Mouse (Mus musculus) CH12.LX (cell line): ENCODE data around the gene Ergic1. TPM values are rescaled to one million over a fixed set of nuclear protein-coding genes. Genes with fewer than 3 reads are reported as not detected.

ENCODE experiments used
- DNase-seq: peaks from one replicate; pipeline ENCODE4 v3.0.0-alpha.2; 2013; ENCODE audit errors: extremely low read depth
- H3K27ac ChIP-seq: 2 replicates; pipeline ENCODE4 v1.5.1; 2012; ENCODE audit warnings: low read depth, mild to moderate bottlenecking, control low read depth, moderate library complexity; ENCODE audit not compliant: insufficient read depth
- H3K27me3 ChIP-seq: replicated peaks from 2 replicates; pipeline ENCODE3; 2012; ENCODE audit warnings: inconsistent platforms
- H3K36me3 ChIP-seq, 2 experiments: replicated peaks in 1 of 2; 2 replicates each; pipeline versions ENCODE3 to v1.6.1; 2012; ENCODE audit warnings: inconsistent platforms in 1 of 2, low read length in 1 of 2, mild to moderate bottlenecking in 1 of 2, mixed read lengths in 1 of 2, moderate library complexity in 1 of 2; ENCODE audit not compliant: control insufficient read depth in 1 of 2, insufficient read depth in 1 of 2
- H3K4me1 ChIP-seq, 2 experiments: 2 replicates each; pipeline ENCODE4 v1.6.1; 2012; ENCODE audit warnings: inconsistent platforms in 1 of 2, moderate library complexity in 1 of 2; ENCODE audit not compliant: insufficient read depth in 2 of 2, control insufficient read depth in 1 of 2
- H3K4me2 ChIP-seq: 2 replicates; pipeline ENCODE4 v1.6.1; 2012; ENCODE audit warnings: low read depth, mild to moderate bottlenecking, control low read depth; ENCODE audit not compliant: poor library complexity, insufficient read depth, severe bottlenecking
- H3K4me3 ChIP-seq, 3 experiments: fragments of 150-350 bp in 1 of 3; sonication (generic) in 1 of 3; replicated peaks in 1 of 3; 2 replicates each; pipeline versions ENCODE3 to v1.5.1; 2011 to 2012; ENCODE audit warnings: low read depth in 2 of 3, low read length in 2 of 3, mild to moderate bottlenecking in 2 of 3, moderate library complexity in 2 of 3, control low read depth in 1 of 3, improper control_type of control experiment in 1 of 3, inconsistent platforms in 1 of 3, mixed read lengths in 1 of 3; ENCODE audit not compliant: poor library complexity in 1 of 3
- H3K79me2 ChIP-seq: replicated peaks from 2 replicates; pipeline ENCODE4 v1.6.1; 2012; ENCODE audit warnings: mild to moderate bottlenecking, moderate library complexity; ENCODE audit not compliant: control insufficient read depth, poor library complexity, insufficient read depth, severe bottlenecking; ENCODE audit errors: extremely low read depth
- H3K9ac ChIP-seq: 2 replicates; pipeline ENCODE4 v1.6.1; 2012; ENCODE audit warnings: low read depth, mild to moderate bottlenecking, control low read depth, moderate library complexity; ENCODE audit not compliant: insufficient read depth
- H3K9me3 ChIP-seq: replicated peaks from 2 replicates; pipeline ENCODE3; 2012; ENCODE audit warnings: low read length, inconsistent platforms, mixed read lengths
- CHD1 ChIP-seq: IDR thresholded peaks from 2 replicates; pipeline ENCODE4 v1.6.1; 2012; ENCODE audit warnings: low read depth, low read length, improper control_type of control experiment, inconsistent platforms
- CTCF ChIP-seq, 2 experiments: IDR thresholded peaks in 1 of 2; conservative IDR thresholded peaks in 1 of 2; 2 replicates each; pipeline ENCODE4 v1.5.1; 2011 to 2012; ENCODE audit warnings: low read depth in 2 of 2, low read length in 2 of 2, improper control_type of control experiment in 1 of 2, inconsistent platforms in 1 of 2, mild to moderate bottlenecking in 1 of 2, moderate library complexity in 1 of 2
- HCFC1 ChIP-seq: IDR thresholded peaks from 2 replicates; pipeline ENCODE4 v1.6.1; 2012; ENCODE audit warnings: low read depth, mild to moderate bottlenecking, inconsistent platforms, low read length, improper control_type of control experiment
- JUN ChIP-seq: IDR thresholded peaks from 2 replicates; pipeline ENCODE4 v1.6.1; 2011; ENCODE audit warnings: low read depth, mild to moderate bottlenecking, low read length, improper control_type of control experiment, moderate library complexity; ENCODE audit not compliant: insufficient read depth
- KAT2A ChIP-seq: IDR thresholded peaks from 2 replicates; pipeline ENCODE4 v1.6.1; 2012; ENCODE audit warnings: low read length, improper control_type of control experiment, inconsistent platforms; ENCODE audit not compliant: insufficient replicate concordance
- MAX ChIP-seq: IDR thresholded peaks from 2 replicates; pipeline ENCODE4 v1.6.1; 2011; ENCODE audit warnings: low read length, improper control_type of control experiment
- MXI1 ChIP-seq: IDR thresholded peaks from 2 replicates; pipeline ENCODE4 v1.6.1; 2011; ENCODE audit warnings: mild to moderate bottlenecking, low read depth, low read length, improper control_type of control experiment
- MYC ChIP-seq: IDR thresholded peaks from 2 replicates; pipeline ENCODE4 v1.6.1; 2011; ENCODE audit warnings: low read depth, mild to moderate bottlenecking, improper control_type of control experiment, low read length
- NELFE ChIP-seq: IDR thresholded peaks from 2 replicates; pipeline ENCODE4 v1.6.1; 2011; ENCODE audit warnings: low read depth, low read length, improper control_type of control experiment
- POLR2AphosphoS2 ChIP-seq: IDR thresholded peaks from 2 replicates; pipeline ENCODE4 v1.6.1; 2011; ENCODE audit warnings: low read depth, low read length, improper control_type of control experiment
- RAD21 ChIP-seq: IDR thresholded peaks from 2 replicates; pipeline ENCODE4 v1.6.1; 2011; ENCODE audit warnings: low read depth, mild to moderate bottlenecking, low read length, improper control_type of control experiment, moderate library complexity
- RCOR1 ChIP-seq: conservative IDR thresholded peaks from 2 replicates; pipeline ENCODE4 v1.6.1; 2012; ENCODE audit warnings: low read depth, mild to moderate bottlenecking, inconsistent platforms, low read length, improper control_type of control experiment
- SMC3 ChIP-seq: IDR thresholded peaks from 2 replicates; pipeline ENCODE4 v1.6.1; 2011; ENCODE audit warnings: low read depth, low read length, improper control_type of control experiment
- TBP ChIP-seq: conservative IDR thresholded peaks from 2 replicates; pipeline ENCODE4 v1.6.1; 2011; ENCODE audit warnings: low read depth, low read length, improper control_type of control experiment
- UBTF ChIP-seq: IDR thresholded peaks from 2 replicates; pipeline ENCODE4 v1.6.1; 2012; ENCODE audit warnings: low read depth, mild to moderate bottlenecking, inconsistent platforms, low read length, improper control_type of control experiment, moderate library complexity
- dilution Hi-C: fragments of 300-500 bp; cut with MboI; formaldehyde crosslinking; loops from 2 replicates; pipeline ENCODE4 v1.14.3; 2020; ENCODE audit warnings: low sequenced_read_pairs; ENCODE audit not compliant: extremely low pct_unique_long_range_greater_than_20kb, extremely low pct_ligation_motif_present
- in situ Hi-C: fragments of 300-500 bp; cut with MboI; formaldehyde crosslinking; loops from 3 replicates; pipeline ENCODE4 v1.14.3; 2019; ENCODE audit warnings: low sequenced_read_pairs, low pct_ligation_motif_present, low pct_unique_long_range_greater_than_20kb, mixed read lengths
- polyA plus RNA-seq: library from polyadenylated mRNA; unstranded; fragments of >175 nt; gene quantifications from 2 replicates; pipeline ENCODE4 v1.2.1, GENCODE M21; 2012; ENCODE audit warnings: low read depth; ENCODE audit not compliant: insufficient read length
- total RNA-seq, 2 experiments: library from RNA; depleted of rRNA; stranded (reverse); fragments of 300-350 nt in 1 of 2; fragments of >200 nt in 1 of 2; gene quantifications; 2 replicates each; pipeline ENCODE4 v1.2.3; 2012 to 2014

Gene Ergic1
- total and polyA plus RNA-seq, 3 experiments: 93.5 to 142 (median 131) TPM

DNA sequence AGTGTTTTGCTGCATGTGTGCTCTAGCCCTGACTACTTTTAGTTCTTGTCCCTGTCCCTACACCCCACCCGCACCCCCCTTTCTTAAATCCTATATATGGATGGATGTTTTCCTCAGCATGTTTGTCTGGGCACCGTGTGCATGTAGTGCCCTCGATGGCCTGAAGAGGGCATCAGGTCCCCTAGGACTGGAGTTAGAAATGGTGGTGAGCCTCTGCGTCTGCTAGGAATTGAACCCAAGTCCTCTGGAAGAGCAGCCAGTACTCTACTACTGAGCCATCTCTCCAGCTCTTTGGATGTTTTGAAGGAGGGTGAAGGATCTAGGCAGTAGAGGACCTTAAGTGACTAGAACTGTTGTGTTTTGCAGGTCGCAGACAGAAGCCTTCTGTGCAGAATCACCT, 137.6 kb downstream of the Ergic1 start:
- Histone ChIP-seq H3K9me3 (no peaks in the 10 kb centered on the region), H3K27me3 (no peaks in the 10 kb centered on the region), H3K4me1 (no peaks in the 10 kb centered on the region), H3K27ac (no peak overlapping the region)
- no peak for TF ChIP-seq CHD1
- TF ChIP-seq NELFE: no peak
- no peak for TF ChIP-seq POLR2AphosphoS2
- TF ChIP-seq HCFC1: no peak
- no peak for TF ChIP-seq KAT2A
- TF ChIP-seq UBTF: no peak
- peak; percentile 33 to 53; a peak in 2 of 4 replicates for TF ChIP-seq CTCF (conservative IDR thresholded peaks at IDR 0.05 in 1 of 2, IDR thresholded peaks at IDR 0.05 in 1 of 2; ENCODE audit: low read depth in 2 of 2, low read length in 2 of 2)
- TF ChIP-seq RCOR1: no peak
- TF ChIP-seq MAX: no peak
- TF ChIP-seq MYC: no peak
- TF ChIP-seq SMC3: peak; percentile 52
- TF ChIP-seq TBP: no peak
- no peak for TF ChIP-seq MXI1
- TF ChIP-seq RAD21: peak; percentile 49
- TF ChIP-seq, all 38 proteins: peak for 3
- in situ Hi-C loops (no loop called here), dilution Hi-C loops (no loop called here)
- Histone ChIP-seq H3K36me3 (peaks cover 44 to 92% of the 10 kb centered on the region in 2 experiments), H3K79me2 (no peaks in the 10 kb centered on the region), H3K9ac (no peak overlapping the region), H3K4me3 (no peak overlapping the region), H3K4me2 (no peak overlapping the region)
- no peak for DNase-seq

DNA sequence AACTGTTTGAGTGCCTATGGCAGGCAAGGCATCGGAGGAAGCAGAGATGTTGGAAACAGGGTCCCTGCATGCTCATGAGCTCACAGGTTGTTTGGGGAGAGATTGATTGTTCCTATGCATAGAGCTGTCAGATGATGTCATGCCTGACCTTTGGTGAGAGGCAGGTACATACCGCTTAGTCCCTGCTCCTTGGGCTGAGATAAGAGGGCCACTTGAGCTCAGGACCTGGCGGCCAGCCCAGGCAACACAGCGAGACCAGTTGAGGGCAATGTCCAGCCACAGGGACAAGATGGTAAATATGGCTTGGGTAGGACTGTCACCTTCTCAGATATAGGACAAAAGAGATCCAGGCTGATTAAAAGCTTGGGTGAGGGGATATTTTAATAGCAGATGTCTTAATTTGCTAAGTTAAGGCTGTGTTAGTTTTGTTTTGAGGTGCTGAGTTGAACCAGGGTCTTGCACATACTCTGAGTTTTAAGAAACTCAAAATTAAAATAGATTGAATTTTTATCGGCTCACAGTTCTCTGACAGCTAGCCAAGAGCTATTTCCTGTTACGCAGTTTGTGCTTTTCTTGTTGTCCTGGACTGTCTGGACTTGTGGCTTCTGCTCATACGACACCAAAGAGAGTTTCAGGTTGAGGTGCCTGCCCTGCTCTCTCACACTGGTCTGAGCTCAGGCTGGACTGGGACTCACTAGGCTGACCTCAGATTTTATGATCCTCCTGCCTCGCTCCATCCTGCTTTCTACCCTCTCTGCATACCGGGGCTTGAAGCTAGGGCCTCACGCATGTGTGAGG, 138.7 kb downstream of the Ergic1 start:
- Histone ChIP-seq H3K79me2 (no peaks in the 10 kb centered on the region), H3K9ac (no peak overlapping the region), H3K4me2 (no peak overlapping the region), H3K27me3 (no peaks in the 10 kb centered on the region), H3K9me3 (peaks cover 3% of the 10 kb centered on the region), H3K4me1 (no peaks in the 10 kb centered on the region), H3K36me3 (peaks cover 39 to 83% of the 10 kb centered on the region in 2 experiments), H3K4me3 (no peak overlapping the region), H3K27ac (no peak overlapping the region)
- TF ChIP-seq MAX (no peak), RAD21 (no peak), JUN (no peak)
- dilution Hi-C loops: no loop called here
- DNase-seq: no peak
- in situ Hi-C loops: no loop called here
